Mouse (Mus musculus) neural tube, embryonic 11.5 days (tissue): ENCODE data around the gene Cfap74. TPM values are rescaled to one million over a fixed set of nuclear protein-coding genes. Genes with fewer than 3 reads are reported as not detected.

Source experiments
- ATAC-seq: fragments of 200-750 bp; cut with Nextera tagmentation; 2 replicates; pipeline ENCODE4 v1.8.0; 2017; ENCODE audit warnings: moderate number of reproducible peaks, mild to moderate bottlenecking, moderate TSS enrichment, moderate library complexity; ENCODE audit not compliant: insufficient read depth, low FRiP score, low TSS enrichment
- DNase-seq: peaks from one replicate; pipeline ENCODE4 v3.0.0-alpha.2; 2015; ENCODE audit warnings: low spot score
- H3K27ac ChIP-seq: fragments of 300-500 bp; sonication (generic); 2 replicates; pipeline ENCODE4 v1.5.1; 2014; ENCODE audit warnings: low read depth, mild to moderate bottlenecking, low read length
- H3K27me3 ChIP-seq: fragments of 300-500 bp; sonication (generic); 2 replicates; pipeline ENCODE4 v1.6.1; 2014; ENCODE audit warnings: mild to moderate bottlenecking, low read length, mixed read lengths; ENCODE audit not compliant: control insufficient read depth, insufficient read depth
- H3K36me3 ChIP-seq: fragments of 300-500 bp; sonication (generic); 2 replicates; pipeline ENCODE4 v1.6.1; 2014; ENCODE audit warnings: mild to moderate bottlenecking, low read length, moderate library complexity, mixed read lengths; ENCODE audit not compliant: control insufficient read depth, insufficient read depth
- H3K4me1 ChIP-seq: fragments of 300-500 bp; sonication (generic); 2 replicates; pipeline ENCODE4 v1.6.1; 2014; ENCODE audit warnings: low read length, mixed read lengths; ENCODE audit not compliant: control insufficient read depth, insufficient read depth
- H3K4me2 ChIP-seq: fragments of 300-500 bp; sonication (generic); 2 replicates; pipeline ENCODE4 v1.6.1; 2014; ENCODE audit warnings: low read depth, mild to moderate bottlenecking, moderate library complexity
- H3K4me3 ChIP-seq: fragments of 300-500 bp; sonication (generic); 2 replicates; pipeline ENCODE4 v1.5.1; 2014; ENCODE audit warnings: low read depth, low read length
- H3K9ac ChIP-seq: fragments of 300-500 bp; sonication (generic); 2 replicates; pipeline ENCODE4 v1.6.1; 2014; ENCODE audit warnings: mild to moderate bottlenecking, low read length
- H3K9me3 ChIP-seq: fragments of 300-500 bp; sonication (generic); 2 replicates; pipeline ENCODE4 v1.6.1; 2016; ENCODE audit warnings: low read length; ENCODE audit not compliant: control insufficient read depth
- WGBS: fragments of 180-500 bp; shearing (Covaris S2); extraction: QIAGEN DNeasy Blood & Tissue Kit; methylation state at CpG from one replicate; pipeline ENCODE4 v1.1.7; 2014; 5-methylcytosine and 5-hydroxymethylcytosine counted together
- polyA plus RNA-seq: library from polyadenylated mRNA; unstranded; fragments of >200 nt; fragmentation: Nextera tagmentation; extraction: Ambion mirVana; gene quantifications from 2 replicates; pipeline ENCODE4 v1.2.1, GENCODE M21; 2014

Cfap74 gene
- polyA plus RNA-seq = 5.4 and 5.6 TPM in 2 replicates

GRCm38 (mm10) chr4:155409058-155409776 is at the start of gene Cfap74:
Cfap74 (plus strand) TSS chr4:155409190.
- Histone ChIP-seq H3K27me3 (no peaks in the 10 kb centered on the region), H3K9me3 (no peaks in the 10 kb centered on the region), H3K9ac (peak within 1 kb of the TSS; percentile 35; the same call in 1 of the 2 replicates), H3K4me2 (peak within 1 kb of the TSS; percentile 81), H3K4me3 (peak within 1 kb of the TSS; percentile 49), H3K27ac (no peak within 1 kb of the TSS), H3K36me3 (no peaks in the 10 kb centered on the region), H3K4me1 (no peaks in the 10 kb centered on the region)
- ATAC-seq (peak; percentile 97), DNase-seq (peak; percentile 93)
- WGBS = under 1% methylated on average over 35 of the region's 35 CpGs

DNA sequence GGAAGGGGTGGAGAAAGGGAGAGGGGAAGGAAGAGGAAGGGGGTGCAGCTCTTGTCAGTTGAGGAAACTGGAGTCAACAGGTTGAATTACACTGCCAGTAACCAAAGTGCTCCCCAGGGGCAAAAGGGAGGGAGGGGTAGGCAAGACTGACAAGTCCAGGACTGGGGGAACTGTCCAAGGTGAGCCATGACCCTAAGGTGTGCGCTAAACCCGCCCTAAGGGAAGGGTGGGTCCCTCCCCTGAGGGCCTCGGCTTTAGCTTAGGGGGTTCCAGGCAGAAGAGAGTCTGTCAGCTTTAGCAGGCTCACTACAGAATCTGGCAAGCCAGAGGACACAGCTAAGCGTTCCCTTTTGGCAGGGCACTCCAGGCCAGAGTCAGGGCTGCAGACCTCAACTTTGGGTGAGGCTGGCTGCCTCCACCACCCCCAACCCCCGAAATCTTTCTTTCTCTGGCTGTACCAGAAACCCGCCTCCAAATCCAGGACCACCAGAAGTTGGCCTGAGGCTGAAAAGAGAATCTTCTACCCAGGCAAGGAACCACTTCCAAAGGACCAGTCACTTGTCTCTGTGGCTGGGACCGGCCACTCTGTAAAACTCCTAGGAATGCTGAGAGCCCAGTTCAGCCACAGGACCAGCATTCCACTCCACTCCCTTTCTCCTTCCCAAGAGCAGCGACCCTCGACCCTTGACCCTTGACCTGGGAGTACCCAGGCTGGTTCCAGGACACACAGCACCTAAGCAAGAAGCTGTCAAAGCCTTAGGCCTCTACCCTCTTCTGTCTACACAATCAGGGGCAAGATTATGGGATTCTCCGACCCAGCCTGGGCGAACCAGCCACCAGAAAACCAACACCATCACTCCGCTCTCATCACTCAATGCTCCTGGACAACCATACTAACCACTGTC is 49.2 kb upstream of the Cfap74 start:
- ATAC-seq = no peak
- Histone ChIP-seq H3K27me3 (peaks cover 43% of the 10 kb centered on the region), H3K4me1 (no peaks in the 10 kb centered on the region), H3K36me3 (no peaks in the 10 kb centered on the region), H3K9me3 (no peaks in the 10 kb centered on the region), H3K9ac (no peak overlapping the region), H3K4me3 (no peak overlapping the region), H3K4me2 (no peak overlapping the region), H3K27ac (no peak overlapping the region)
- no peak for DNase-seq
- 55% methylated on average over 12 of the region's 12 CpGs for WGBS

- ATAC-seq (no peak), DNase-seq (no peak)
- Histone ChIP-seq H3K9me3 (no peaks in the 10 kb centered on the region), H3K27ac (no peak overlapping the region), H3K27me3 (peaks cover 43% of the 10 kb centered on the region), H3K9ac (no peak overlapping the region), H3K4me3 (peak overlapping the region; percentile 34), H3K4me2 (peak overlapping the region; percentile 56), H3K36me3 (no peaks in the 10 kb centered on the region), H3K4me1 (no peaks in the 10 kb centered on the region)
- 1% methylated on average over 42 of the region's 42 CpGs for WGBS
Measured at GRCm38 (mm10) chr4:155360856-155361255, 48.1 kb upstream of the Cfap74 start.

DNA sequence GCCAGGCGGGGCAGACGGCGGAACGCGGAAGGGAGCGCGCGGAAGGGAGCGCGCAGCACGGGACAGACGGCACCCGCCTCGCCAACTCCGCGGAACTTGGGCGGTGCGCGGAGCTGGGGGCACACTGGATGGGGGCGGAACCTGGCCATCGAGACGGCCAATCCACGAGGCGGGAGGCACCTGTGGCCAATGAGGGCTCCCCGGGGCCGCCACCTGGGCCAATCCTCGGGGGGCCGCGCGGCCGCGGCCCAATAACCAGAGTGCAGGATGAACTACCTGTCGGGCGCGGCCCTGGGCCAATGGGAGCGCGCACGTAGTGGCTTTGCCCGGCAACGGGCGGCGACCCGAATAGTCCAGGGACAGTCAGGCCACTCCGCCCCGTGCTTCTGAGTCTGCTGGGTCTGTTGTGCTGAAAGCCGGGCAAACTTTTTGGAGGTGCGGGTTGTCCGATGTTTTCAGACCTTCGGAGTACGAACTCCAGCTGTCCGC is 47.6 kb upstream of the Cfap74 start, which contains the start of gene Prkcz:
Prkcz (minus strand) TSS at position 59 of the 489 bp plus-strand sequence.
- WGBS = under 1% methylated on average over 50 of the region's 51 CpGs
- no peaks in the 10 kb centered on the region for H3K36me3 ChIP-seq
- H3K27ac ChIP-seq = no peak within 1 kb of the TSS
- ATAC-seq = peak; percentile 75
- H3K9ac ChIP-seq = peak within 1 kb of the TSS; percentile 18; the same call in 1 of the 2 replicates
- peak within 1 kb of the TSS; percentile 56 for H3K4me2 ChIP-seq
- DNase-seq = peak; percentile 73
- H3K9me3 ChIP-seq = no peaks in the 10 kb centered on the region
- no peaks in the 10 kb centered on the region for H3K4me1 ChIP-seq
- peak within 1 kb of the TSS; percentile 34 for H3K4me3 ChIP-seq
- peaks cover 43% of the 10 kb centered on the region for H3K27me3 ChIP-seq

GRCm38 (mm10) chr4:155362443-155362842 is 46.5 kb upstream of the Cfap74 start:
- peaks cover 43% of the 10 kb centered on the region for H3K27me3 ChIP-seq
- ATAC-seq = no peak
- no peak overlapping the region for H3K27ac ChIP-seq
- H3K9me3 ChIP-seq = no peaks in the 10 kb centered on the region
- no peaks in the 10 kb centered on the region for H3K36me3 ChIP-seq
- no peak for DNase-seq
- WGBS = 45% methylated on average over 5 of the region's 5 CpGs
- H3K9ac ChIP-seq = no peak overlapping the region
- no peaks in the 10 kb centered on the region for H3K4me1 ChIP-seq
- H3K4me2 ChIP-seq = no peak overlapping the region
- H3K4me3 ChIP-seq = no peak overlapping the region

DNA sequence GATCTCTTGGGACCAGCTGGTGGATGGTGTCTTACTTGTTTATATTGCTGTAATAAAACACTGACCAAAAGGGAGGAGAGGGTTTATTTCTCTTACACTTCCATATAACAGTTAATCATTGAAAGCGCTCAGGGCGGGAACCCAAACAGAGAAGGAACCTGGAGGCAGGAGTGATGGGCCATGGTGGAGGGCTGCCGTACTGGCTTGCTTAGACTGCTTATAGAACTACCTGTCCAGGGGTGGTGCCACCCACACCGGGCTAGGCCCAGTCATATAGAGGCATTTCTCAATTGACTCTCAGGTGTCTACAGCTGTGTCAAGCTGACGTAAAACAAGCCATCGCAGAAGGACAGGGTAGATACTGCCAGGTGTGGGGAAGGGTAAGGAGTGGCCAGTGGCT is 42.2 kb upstream of the Cfap74 start:
- H3K36me3 ChIP-seq = no peaks in the 10 kb centered on the region
- H3K9me3 ChIP-seq = no peaks in the 10 kb centered on the region
- WGBS = 64% methylated on average over 6 of the region's 6 CpGs
- no peak overlapping the region for H3K4me2 ChIP-seq
- no peak overlapping the region for H3K9ac ChIP-seq
- H3K27ac ChIP-seq = no peak overlapping the region
- H3K4me3 ChIP-seq = no peak overlapping the region
- DNase-seq = no peak
- H3K27me3 ChIP-seq = peaks cover 13% of the 10 kb centered on the region
- no peak for ATAC-seq
- no peaks in the 10 kb centered on the region for H3K4me1 ChIP-seq

GRCm38 (mm10) chr4:155367739-155368138 is 41.3 kb upstream of the Cfap74 start:
- H3K4me1 ChIP-seq = no peaks in the 10 kb centered on the region
- H3K27ac ChIP-seq = no peak overlapping the region
- peaks cover 3% of the 10 kb centered on the region; the same call in 1 of the 2 replicates for H3K27me3 ChIP-seq
- H3K4me2 ChIP-seq = no peak overlapping the region
- H3K4me3 ChIP-seq = no peak overlapping the region
- ATAC-seq (no peak), DNase-seq (no peak)
- no peaks in the 10 kb centered on the region for H3K9me3 ChIP-seq
- 88% methylated on average over 9 of the region's 9 CpGs for WGBS
- H3K36me3 ChIP-seq = no peaks in the 10 kb centered on the region
- H3K9ac ChIP-seq = no peak overlapping the region

DNA sequence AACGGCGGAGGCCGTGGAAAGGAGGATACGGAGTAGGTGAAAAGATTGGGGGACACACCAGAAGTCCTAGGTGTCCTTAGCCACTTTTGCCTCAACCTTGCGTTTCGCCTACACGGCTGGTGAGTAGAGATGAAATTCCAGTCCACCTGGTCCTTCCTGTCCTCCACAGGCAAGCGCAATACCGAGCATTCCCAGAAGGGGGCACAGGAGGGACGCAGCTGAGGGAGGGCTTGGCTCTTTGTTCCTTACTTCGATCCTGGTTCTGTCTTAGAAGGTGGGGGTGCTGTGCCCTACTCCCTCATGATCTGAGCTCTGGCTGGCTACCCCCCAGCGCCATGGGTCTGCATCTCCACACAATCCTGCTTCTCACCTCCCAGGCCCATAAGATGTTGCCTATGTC is 40.3 kb upstream of the Cfap74 start:
- H3K4me1 ChIP-seq = no peaks in the 10 kb centered on the region
- ATAC-seq (0 out of 2 replicates have a peak, but pooled peaks have one; percentile 23), DNase-seq (peak; percentile 78)
- H3K4me2 ChIP-seq = no peak overlapping the region
- WGBS = 29% methylated on average over 12 of the region's 12 CpGs
- no peak overlapping the region for H3K4me3 ChIP-seq
- no peak overlapping the region for H3K9ac ChIP-seq
- H3K27me3 ChIP-seq = no peaks in the 10 kb centered on the region
- no peak overlapping the region for H3K27ac ChIP-seq
- no peaks in the 10 kb centered on the region for H3K36me3 ChIP-seq
- no peaks in the 10 kb centered on the region for H3K9me3 ChIP-seq
